Comparison of ENCODE assay signal across 18 mouse cellular contexts in the genomic region with DNA sequence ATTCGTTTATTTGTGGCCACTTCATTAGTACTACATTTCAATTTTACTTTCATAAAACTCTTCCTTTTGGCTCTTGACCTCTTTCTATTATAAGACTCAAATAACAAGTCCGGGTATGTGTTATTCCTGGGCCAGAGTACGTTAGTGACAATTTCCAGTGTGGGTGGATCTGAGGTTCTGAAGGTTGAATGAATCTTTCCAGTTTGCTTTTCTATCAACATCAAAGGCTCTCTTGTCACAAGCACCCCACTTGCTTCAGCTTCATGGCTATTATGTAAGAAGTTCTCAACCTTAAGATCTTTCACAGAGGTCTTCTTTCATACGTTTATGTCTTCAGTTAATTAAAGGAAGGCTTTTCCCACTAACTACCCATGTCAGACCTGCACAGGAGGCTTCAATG. TPM values are rescaled to one million over a fixed set of nuclear protein-coding genes. Genes with fewer than 3 reads are reported as not detected.
DNase-seq lines count a peak whose midpoint lies in the region; ATAC-seq lines count a peak whose summit lies in the region.
"Had no signal": no experiment of that assay in that cellular context is flagged by ENCODE, and none has a peak within 500 bp of the region (broad histone marks: within the 10 kb centered on the region; RNA-seq: fewer than 3 reads in every experiment).

No protein-coding gene starts in this region.

- intact Hi-C loops in heart, postnatal 25 days (cut with DNase I), result no loop called here

- DNase-seq in CD4-positive helper T cell, adult 2 months (ENCODE audit: low read depth, low spot score), result peak; percentile 69
- DNase-seq in naive thymus-derived CD4-positive, alpha-beta T cell, adult 2 months (ENCODE audit: low read depth), result peak; percentile 65
- no peak for DNase-seq in spleen, postnatal 10 days (ENCODE audit: low spot score in 2 of 2)
- DNase-seq in heart, postnatal 25 days (ENCODE audit: low spot score), result no peak
- DNase-seq in neural tube, embryonic 10.5 days (ENCODE audit: extremely low spot score, low spot score), result no peak
- DNase-seq: adrenal gland, adult 2 months; adrenal gland, postnatal 10 days; adrenal gland, postnatal 25 days; B cell, adult 2 months; cerebellum, adult 11-12 months; cerebellum, adult 2 months; cerebellum, adult 9-10 months; cerebellum, postnatal 10 days; cerebellum, postnatal 25 days had no signal

- peak; percentile 25 for ATAC-seq in CD4-positive, CD25-positive, alpha-beta regulatory T cell, adult 4 months
- peak; percentile 15 for ATAC-seq in activated CD4-positive, CD25-positive, alpha-beta regulatory T cell, adult 4 months
- ATAC-seq: forebrain, embryonic 14.5 days; forebrain, embryonic 16.5 days had no signal

RNA-seq across cellular contexts. Expression of a gene that starts 47.2 kb away (rescaled TPM):
- 100 to 1,000 TPM; 134 to 140 TPM for polyA plus RNA-seq in CD4-positive, CD25-positive, alpha-beta regulatory T cell, adult 4 months (2017; shearing (Covaris generic))
- 100 to 1,000 TPM; 133 to 141 TPM for polyA plus RNA-seq in activated CD4-positive, CD25-positive, alpha-beta regulatory T cell, adult 4 months (2017; shearing (Covaris generic))
- total RNA-seq in heart, postnatal 25 days (2021), result 10 to 100 TPM; 70.1 to 74.9 TPM

Comparison
In these comparisons a context has a peak if more than half of its experiments do, and no peak if none do; other contexts are left out.
1. DNase-seq: peak in CD4-positive helper T cell, adult 2 months (single experiment) and naive thymus-derived CD4-positive, alpha-beta T cell, adult 2 months (single experiment); none in spleen, postnatal 10 days (0 of 2), heart, postnatal 25 days (single experiment) and neural tube, embryonic 10.5 days (single experiment).